Mouse (Mus musculus): ENCODE measurements around the gene Rexo1.
"Not testable (repeated sequence)": the region's sequence is repeated elsewhere in the genome, so short reads cannot be mapped to it uniquely, and the experiment has no call there.

The Rexo1 gene

GRCm38 (mm10) chr10:80561116-80561944, at the start of gene Rexo1:
TSS of gene Rexo1 (minus strand) at chr10:80561560.
- in situ Hi-C loops (cut with MboI; ENCODE audit: low pct_unique_long_range_greater_than_20kb in 1 of 2, low sequenced_read_pairs in 2 of 2, unreplicated experiment in 1 of 2) = no loop called here

- in situ Hi-C loops (cut with MboI; ENCODE audit: low pct_unique_long_range_greater_than_20kb in 1 of 2, low sequenced_read_pairs in 2 of 2, unreplicated experiment in 1 of 2) = no loop called here
Measured at GRCm38 (mm10) chr10:80611024-80611423, 49.7 kb upstream of the Rexo1 start.

GRCm38 (mm10) chr10:80610116-80610785, 48.9 kb upstream of the Rexo1 start:
- in situ Hi-C loops (cut with MboI; ENCODE audit: low pct_unique_long_range_greater_than_20kb in 1 of 2, low sequenced_read_pairs in 2 of 2, unreplicated experiment in 1 of 2) = no loop called here

- in situ Hi-C loops (cut with MboI; ENCODE audit: low pct_unique_long_range_greater_than_20kb in 1 of 2, low sequenced_read_pairs in 2 of 2, unreplicated experiment in 1 of 2) = no loop called here
Measured at GRCm38 (mm10) chr10:80609269-80609924, 48.0 kb upstream of the Rexo1 start.

- in situ Hi-C loops (cut with MboI; ENCODE audit: low pct_unique_long_range_greater_than_20kb in 1 of 2, low sequenced_read_pairs in 2 of 2, unreplicated experiment in 1 of 2) = no loop called here
Measured at GRCm38 (mm10) chr10:80608435-80608834, 47.1 kb upstream of the Rexo1 start.

- in situ Hi-C loops (cut with MboI; ENCODE audit: low pct_unique_long_range_greater_than_20kb in 1 of 2, low sequenced_read_pairs in 2 of 2, unreplicated experiment in 1 of 2) = no loop called here
Measured at GRCm38 (mm10) chr10:80606737-80607350, 45.5 kb upstream of the Rexo1 start.

- in situ Hi-C loops (cut with MboI; ENCODE audit: low pct_unique_long_range_greater_than_20kb in 1 of 2, low sequenced_read_pairs in 2 of 2, unreplicated experiment in 1 of 2) = no loop called here
Measured at GRCm38 (mm10) chr10:80606306-80606705, 44.9 kb upstream of the Rexo1 start.

GRCm38 (mm10) chr10:80605721-80606120, 44.4 kb upstream of the Rexo1 start, which contains the start of gene Gm49322:
TSS of gene Gm49322 (plus strand) at chr10:80606021.
- in situ Hi-C loops (cut with MboI; ENCODE audit: low pct_unique_long_range_greater_than_20kb in 1 of 2, low sequenced_read_pairs in 2 of 2, unreplicated experiment in 1 of 2) = not testable (repeated sequence)

GRCm38 (mm10) chr10:80604988-80605387, 43.6 kb upstream of the Rexo1 start:
- in situ Hi-C loops (cut with MboI; ENCODE audit: low pct_unique_long_range_greater_than_20kb in 1 of 2, low sequenced_read_pairs in 2 of 2, unreplicated experiment in 1 of 2) = no loop called here

- in situ Hi-C loops (cut with MboI; ENCODE audit: low pct_unique_long_range_greater_than_20kb in 1 of 2, low sequenced_read_pairs in 2 of 2, unreplicated experiment in 1 of 2) = no loop called here
Measured at GRCm38 (mm10) chr10:80604001-80604509, 42.7 kb upstream of the Rexo1 start.

GRCm38 (mm10) chr10:80603364-80603763, 42.0 kb upstream of the Rexo1 start:
- in situ Hi-C loops (cut with MboI; ENCODE audit: low pct_unique_long_range_greater_than_20kb in 1 of 2, low sequenced_read_pairs in 2 of 2, unreplicated experiment in 1 of 2) = no loop called here

- in situ Hi-C loops (cut with MboI; ENCODE audit: low pct_unique_long_range_greater_than_20kb in 1 of 2, low sequenced_read_pairs in 2 of 2, unreplicated experiment in 1 of 2) = no loop called here
Measured at GRCm38 (mm10) chr10:80602698-80603325, 41.5 kb upstream of the Rexo1 start, which contains the start of the genes Scamp4 and Adat3. TSS of gene Scamp4 (plus strand) at chr10:80602872. TSS of gene Adat3 (plus strand) at chr10:80602880.

- in situ Hi-C loops (cut with MboI; ENCODE audit: low pct_unique_long_range_greater_than_20kb in 1 of 2, low sequenced_read_pairs in 2 of 2, unreplicated experiment in 1 of 2) = no loop called here
Measured at GRCm38 (mm10) chr10:80596318-80596717, 35.0 kb upstream of the Rexo1 start.

GRCm38 (mm10) chr10:80589879-80590854, 28.8 kb upstream of the Rexo1 start, which contains the start of gene Abhd17a:
TSS of gene Abhd17a (minus strand) at chr10:80590341.
- in situ Hi-C loops (cut with MboI; ENCODE audit: low pct_unique_long_range_greater_than_20kb in 1 of 2, low sequenced_read_pairs in 2 of 2, unreplicated experiment in 1 of 2) = no loop called here

- in situ Hi-C loops (cut with MboI; ENCODE audit: low pct_unique_long_range_greater_than_20kb in 1 of 2, low sequenced_read_pairs in 2 of 2, unreplicated experiment in 1 of 2) = no loop called here
Measured at GRCm38 (mm10) chr10:80589127-80589878, 27.9 kb upstream of the Rexo1 start.

GRCm38 (mm10) chr10:80587305-80587657, 25.9 kb upstream of the Rexo1 start:
- in situ Hi-C loops (cut with MboI; ENCODE audit: low pct_unique_long_range_greater_than_20kb in 1 of 2, low sequenced_read_pairs in 2 of 2, unreplicated experiment in 1 of 2) = no loop called here
